ENCODE assay signal across 9 mouse cellular contexts in the genomic region with DNA sequence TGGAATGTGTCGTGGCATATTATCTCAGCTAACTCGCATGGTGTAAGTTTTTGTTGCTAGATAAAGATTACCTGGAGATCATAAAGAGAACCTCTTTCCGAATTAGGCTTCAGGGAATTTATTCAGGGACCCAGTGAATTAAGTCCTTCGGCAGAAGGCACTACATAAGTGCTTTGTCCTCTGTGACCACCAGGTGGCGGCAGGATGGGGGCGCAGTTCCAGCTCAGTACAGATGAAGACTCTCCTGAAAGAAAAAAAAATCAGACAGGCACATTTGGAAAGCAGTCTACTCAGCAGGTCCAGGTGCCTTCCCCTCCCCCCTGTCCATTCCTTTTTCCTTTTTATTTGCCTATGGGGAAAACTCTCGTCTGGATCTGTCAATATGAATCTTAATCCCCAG. TPM values are rescaled to one million over a fixed set of nuclear protein-coding genes. Genes with fewer than 3 reads are reported as not detected.
A peak's percentile ranks its signal among the peaks of the same experiment; 100 is the strongest.
DNase-seq lines count a peak whose midpoint lies in the region; ATAC-seq and TF ChIP-seq lines count a peak whose summit lies in the region.
"Had no signal": no experiment of that assay in that cellular context is flagged by ENCODE, and none has a peak within 500 bp of the region (broad histone marks: within the 10 kb centered on the region; RNA-seq: fewer than 3 reads in every experiment).

No protein-coding gene starts in this region.

- H3K36me3 ChIP-seq in kidney, adult 2 months (ENCODE audit: control insufficient read depth, insufficient read depth, low read length), result no peaks in the 10 kb centered on the region
- H3K36me3 ChIP-seq in kidney, embryonic 16.5 days (ENCODE audit: insufficient read depth, low read length), result no peaks in the 10 kb centered on the region
- no peaks in the 10 kb centered on the region for H3K36me3 ChIP-seq in embryonic facial prominence, embryonic 11.5 days (replicated peaks; ENCODE audit: control insufficient read depth, insufficient read depth, low read depth, low read length)

- H3K4me1 ChIP-seq in kidney, adult 2 months (ENCODE audit: control insufficient read depth, insufficient read depth, low read length), result no peaks in the 10 kb centered on the region
- no peaks in the 10 kb centered on the region for H3K4me1 ChIP-seq in kidney, embryonic 16.5 days (ENCODE audit: insufficient read depth, low read length)
- H3K4me1 ChIP-seq in embryonic facial prominence, embryonic 11.5 days (ENCODE audit: control insufficient read depth, insufficient read depth, low read length), result no peaks in the 10 kb centered on the region

- intact Hi-C loops in heart, postnatal 36 days (cut with DNase I), result no loop called here
- intact Hi-C loops in left cerebral cortex, postnatal 10 days (cut with DNase I), result loop anchor here (10.0 kb wide), 1 partner anchor 220 kb away; no protein-coding TSS in a partner anchor

- no peaks in the 10 kb centered on the region for H3K9me3 ChIP-seq in kidney, embryonic 16.5 days (ENCODE audit: low read length)
- H3K9me3 ChIP-seq in embryonic facial prominence, embryonic 11.5 days (replicated peaks; ENCODE audit: control insufficient read depth, low read length), result no peaks in the 10 kb centered on the region

- no peak overlapping the region for H3K27ac ChIP-seq in kidney, adult 2 months (ENCODE audit: insufficient read depth, low read depth, low read length)
- H3K27ac ChIP-seq in kidney, embryonic 16.5 days (ENCODE audit: low read length), result no peak overlapping the region
- H3K27ac ChIP-seq in embryonic facial prominence, embryonic 11.5 days (replicated peaks; ENCODE audit: low read depth, low read length), result no peak overlapping the region

- no peak overlapping the region for H3K9ac ChIP-seq in kidney, embryonic 16.5 days (replicated peaks; ENCODE audit: low read length)
- H3K9ac ChIP-seq in embryonic facial prominence, embryonic 11.5 days (replicated peaks; ENCODE audit: low read length), result no peak overlapping the region

- DNase-seq in kidney, adult 2 months, result peak; percentile 55
- peak; percentile 28 to 43 for DNase-seq in adrenal gland, postnatal 4 days (ENCODE audit: low spot score in 2 of 2)
- peak; percentile 75 for DNase-seq in embryonic facial prominence, embryonic 11.5 days (ENCODE audit: low spot score)
- DNase-seq in heart, postnatal 36 days, result peak; percentile 45 to 70
- DNase-seq in left cerebral cortex, postnatal 10 days (ENCODE audit: extremely low spot score in 1 of 2, low spot score in 2 of 2), result peak; percentile 53 to 77
- peak; percentile 34 to 64 for DNase-seq in natural killer cell, adult 2 months (ENCODE audit: low spot score in 2 of 2)
- DNase-seq in thymus, adult 18-20 months, result peak; percentile 13 to 16

- ATAC-seq in kidney, embryonic 16.5 days (ENCODE audit: low FRiP score, low TSS enrichment), result no peak
- ATAC-seq in embryonic facial prominence, embryonic 11.5 days (replicated peaks; ENCODE audit: insufficient number of reproducible peaks, low FRiP score, low TSS enrichment, low read depth), result no peak

- no peak overlapping the region for H3K4me3 ChIP-seq in kidney, adult 2 months (ENCODE audit: insufficient read depth, low read depth, low read length)
- no peak overlapping the region for H3K4me3 ChIP-seq in kidney, embryonic 16.5 days (ENCODE audit: low read length)
- no peak overlapping the region for H3K4me3 ChIP-seq in embryonic facial prominence, embryonic 11.5 days (ENCODE audit: low read depth, low read length)

- peak; percentile 74 for TF ChIP-seq CTCF in kidney, adult 2 months (conservative IDR thresholded peaks at IDR 0.05; ENCODE audit: insufficient read depth, insufficient read length, low read depth, low read length)

- 16% methylated on average over 7 of the region's 7 CpGs for WGBS in kidney, adult 2 months
- WGBS in kidney, embryonic 16.5 days, result 19% methylated on average over 7 of the region's 7 CpGs
- WGBS in embryonic facial prominence, embryonic 11.5 days, result 15% methylated on average over 7 of the region's 7 CpGs

- H3K4me2 ChIP-seq in kidney, embryonic 16.5 days (replicated peaks; ENCODE audit: low read depth, low read length), result no peak overlapping the region
- no peak overlapping the region for H3K4me2 ChIP-seq in embryonic facial prominence, embryonic 11.5 days (ENCODE audit: low read depth, low read length)

- H3K27me3 ChIP-seq in kidney, adult 2 months (replicated peaks; ENCODE audit: control insufficient read depth, insufficient read depth, low read length), result no peaks in the 10 kb centered on the region
- H3K27me3 ChIP-seq in kidney, embryonic 16.5 days (ENCODE audit: insufficient read depth, low read length), result no peaks in the 10 kb centered on the region
- no peaks in the 10 kb centered on the region for H3K27me3 ChIP-seq in embryonic facial prominence, embryonic 11.5 days (ENCODE audit: control insufficient read depth, insufficient read depth, low read length)

- TF ChIP-seq POLR2A in kidney, adult 2 months (IDR thresholded peaks at IDR 0.05; ENCODE audit: low read depth, low read length), result no peak

RNA-seq across cellular contexts. Expression of gene Pkd2l1, which starts 2.9 kb away (rescaled TPM):
- polyA plus RNA-seq in kidney, adult 2 months (2012; rRNA removed), result 0.02 TPM in 1 of 2 replicates, not detected in the other
- polyA plus RNA-seq in kidney, embryonic 16.5 days (2015; fragmentation: Nextera tagmentation; extraction: Ambion mirVana), result 0.05 TPM in 1 of 2 replicates, not detected in the other
- total RNA-seq in adrenal gland, postnatal 4 days (2021), result under 1 TPM in 1 of 2 experiments, not detected in 1; 0.08 TPM
- polyA plus RNA-seq in embryonic facial prominence, embryonic 11.5 days (2014; fragmentation: Nextera tagmentation; extraction: Ambion mirVana), result 0.10 TPM in 1 of 2 replicates, not detected in the other
- not detected for total RNA-seq in heart, postnatal 36 days (2021)
- not detected for total RNA-seq in left cerebral cortex, postnatal 10 days (2021)
- polyA plus RNA-seq: stomach, embryonic 16.5 days had no signal

RNA-seq across cellular contexts. Expression of gene Scd3, which starts 7.9 kb away (rescaled TPM):
- polyA plus RNA-seq in kidney, adult 2 months (2012; rRNA removed), result 0.13 and 0.20 TPM in 2 replicates
- polyA plus RNA-seq in kidney, embryonic 16.5 days (2015; fragmentation: Nextera tagmentation; extraction: Ambion mirVana), result 0.60 and 0.94 TPM in 2 replicates
- total RNA-seq in adrenal gland, postnatal 4 days (2021), result under 1 TPM; 0.17 to 0.68 TPM
- 0.22 and 0.59 TPM in 2 replicates for polyA plus RNA-seq in embryonic facial prominence, embryonic 11.5 days (2014; fragmentation: Nextera tagmentation; extraction: Ambion mirVana)
- not detected for total RNA-seq in heart, postnatal 36 days (2021)
- total RNA-seq in left cerebral cortex, postnatal 10 days (2021), result 1 to 10 TPM; 1.3 to 1.5 TPM

RNA-seq across cellular contexts. Expression of gene Bloc1s2, which starts 48.9 kb away (rescaled TPM):
- 19.7 and 28.1 TPM in 2 replicates for polyA plus RNA-seq in kidney, adult 2 months (2012; rRNA removed)
- 82.8 and 85.1 TPM in 2 replicates for polyA plus RNA-seq in kidney, embryonic 16.5 days (2015; fragmentation: Nextera tagmentation; extraction: Ambion mirVana)
- total RNA-seq in adrenal gland, postnatal 4 days (2021), result 10 to 100 TPM; 44.9 to 50.0 TPM
- polyA plus RNA-seq in embryonic facial prominence, embryonic 11.5 days (2014; fragmentation: Nextera tagmentation; extraction: Ambion mirVana), result 104 and 110 TPM in 2 replicates
- 10 to 100 TPM; 16.4 to 18.2 TPM for total RNA-seq in heart, postnatal 36 days (2021)
- total RNA-seq in left cerebral cortex, postnatal 10 days (2021), result 10 to 100 TPM; 81.9 to 85.7 TPM

RNA-seq across cellular contexts. Expression of gene Cwf19l1, which starts 59.5 kb away (rescaled TPM):
- polyA plus RNA-seq in kidney, adult 2 months (2012; rRNA removed), result 7.9 and 9.9 TPM in 2 replicates
- polyA plus RNA-seq in kidney, embryonic 16.5 days (2015; fragmentation: Nextera tagmentation; extraction: Ambion mirVana), result 35.9 and 37.5 TPM in 2 replicates
- 10 to 100 TPM; 33.9 to 34.4 TPM for total RNA-seq in adrenal gland, postnatal 4 days (2021)
- 47.3 and 52.3 TPM in 2 replicates for polyA plus RNA-seq in embryonic facial prominence, embryonic 11.5 days (2014; fragmentation: Nextera tagmentation; extraction: Ambion mirVana)
- 1 to 10 TPM; 8.3 to 8.9 TPM for total RNA-seq in heart, postnatal 36 days (2021)
- total RNA-seq in left cerebral cortex, postnatal 10 days (2021), result 10 to 100 TPM; 17.6 to 18.2 TPM

Comparison
In these comparisons a context has a peak if more than half of its experiments do, and no peak if none do; other contexts are left out.
1. DNase-seq: peak in every context shown above with its lines; median percentile 75 in embryonic facial prominence, embryonic 11.5 days; 65 in left cerebral cortex, postnatal 10 days; 58 in heart, postnatal 36 days; 55 in kidney, adult 2 months; 49 in natural killer cell, adult 2 months; 36 in adrenal gland, postnatal 4 days; 14 in thymus, adult 18-20 months.